Mouse (Mus musculus): Measurements from ENCODE around the gene Cyp2w1.

DNA sequence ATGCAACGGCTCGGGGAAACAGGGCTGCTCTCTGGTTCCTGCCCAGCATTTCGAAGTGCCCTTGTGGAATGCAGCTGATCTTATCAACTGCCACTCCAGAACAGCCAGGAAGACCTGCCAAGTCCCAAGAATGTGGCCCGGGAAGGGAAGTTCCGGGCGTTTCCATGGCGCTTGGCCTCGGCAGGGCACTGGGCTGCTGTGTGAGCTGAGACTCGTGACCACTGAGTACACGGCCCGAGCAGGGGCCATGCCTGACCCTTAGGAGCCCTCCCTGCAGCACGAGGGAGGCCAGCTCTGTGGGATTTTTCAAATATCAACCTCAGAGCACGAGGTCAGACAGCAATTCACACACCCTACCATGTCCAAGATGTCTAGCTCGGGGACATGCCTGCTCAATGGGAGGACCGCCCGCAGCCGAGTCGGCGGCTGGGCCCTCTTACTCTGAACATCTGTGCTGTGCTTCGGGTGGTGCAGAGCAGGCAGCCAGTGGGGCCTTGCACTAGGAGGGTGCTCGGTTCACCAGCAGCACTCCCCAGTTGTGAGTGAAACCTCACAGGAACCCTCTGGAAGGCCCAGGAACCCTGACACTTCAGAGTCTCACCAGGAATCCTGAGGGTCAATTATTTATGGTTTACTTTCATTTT, 26.7 kb downstream of the Cyp2w1 start:
- TF ChIP-seq CTCF (IDR thresholded peaks at IDR 0.05; ENCODE audit: control insufficient read depth, insufficient read depth, insufficient replicate concordance, low read depth, low read length) (no peak), POLR2A (IDR thresholded peaks at IDR 0.05; ENCODE audit: control insufficient read depth, low read depth, low read length) (no peak)

Measured in testis, adult 2 months (tissue).